Mouse (Mus musculus) cerebellum, postnatal 10 days (tissue): ENCODE results near the gene Olfr1115.
"Not testable (repeated sequence)": the region's sequence is repeated elsewhere in the genome, so short reads cannot be mapped to it uniquely, and the experiment has no call there.

Source experiments
- DNase-seq, 2 experiments: peaks; one replicate each; pipeline ENCODE4 v3.0.0; 2021; ENCODE audit warnings: mixed read lengths in 2 of 2

Olfr1115 gene

GRCm38 (mm10) chr2:87247713-87248112 lies at the start of gene Olfr1115:
Olfr1115 (plus strand) TSS chr2:87248013.
- DNase-seq, result no peak

- DNase-seq, result no peak
Measured at GRCm38 (mm10) chr2:87208670-87209069, 39.1 kb upstream of the Olfr1115 start, which contains the start of gene Olfr1113. Olfr1113 (plus strand) TSS chr2:87208970.

DNA sequence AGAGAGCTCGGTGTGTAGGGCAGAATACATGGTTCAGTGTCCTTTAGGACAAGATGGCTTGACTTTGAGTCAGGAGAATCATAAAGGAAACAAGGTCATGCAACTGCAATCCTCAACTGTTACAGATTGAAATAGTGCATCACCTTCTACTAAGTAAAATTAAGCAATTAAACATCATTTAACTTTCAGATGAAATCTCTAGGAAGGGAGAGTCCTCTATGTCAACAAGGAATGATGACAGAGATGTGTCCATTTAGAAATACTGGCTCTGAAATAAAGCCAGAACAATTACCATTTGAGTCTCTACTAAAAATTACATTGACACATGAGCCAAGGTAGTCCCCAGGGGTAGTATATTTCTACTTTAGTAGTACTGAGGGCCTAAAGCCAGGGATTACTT lies 19.4 kb downstream of the Olfr1115 start, which contains the start of gene Olfr1116:
Gene Olfr1116 (plus strand): TSS at position 301 of the 400 bp plus-strand sequence.
- DNase-seq, result no peak

DNA sequence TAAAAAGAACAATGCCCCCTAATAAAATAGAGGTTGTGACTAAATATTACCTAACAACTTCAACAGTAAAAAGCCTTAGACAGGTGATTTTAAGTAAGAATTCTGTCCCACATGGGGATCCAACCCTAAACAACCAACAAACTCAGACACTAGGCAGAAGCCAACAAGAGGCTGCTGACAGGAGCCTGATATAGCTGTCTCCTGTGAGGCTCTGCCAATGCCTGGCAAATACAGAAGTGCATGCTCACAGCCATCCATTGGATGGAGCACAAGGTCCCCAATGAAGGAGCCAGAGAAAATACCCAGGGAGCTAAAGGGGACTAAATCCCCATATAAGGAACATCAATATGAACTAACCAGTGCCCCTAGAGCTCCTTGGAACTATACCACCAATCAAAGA lies 46.2 kb downstream of the Olfr1115 start:
- DNase-seq, result not testable (repeated sequence)
